Mouse (Mus musculus) frontal cortex, postnatal 14 days (tissue): ENCODE results near the gene Psmb1.
"Not testable (repeated sequence)": the region's sequence is repeated elsewhere in the genome, so short reads cannot be mapped to it uniquely, and the experiment has no call there.

Source experiments
- DNase-seq, 2 experiments: peaks; one replicate each; pipeline ENCODE4 v3.0.0; 2022; ENCODE audit warnings: low spot score in 2 of 2

Gene Psmb1

GRCm38 (mm10) chr17:15499656-15500394 lies at the start of gene Psmb1, which contains the start of gene Tbp:
Gene Psmb1, minus strand, starts transcription at chr17:15499751.
Gene Tbp, plus strand, starts transcription at chr17:15499888.
- peak; percentile 95 for DNase-seq

GRCm38 (mm10) chr17:15546440-15546839 lies 46.9 kb upstream of the Psmb1 start:
- DNase-seq: no peak

- DNase-seq: not testable (repeated sequence)
Measured at GRCm38 (mm10) chr17:15543868-15544267, 44.3 kb upstream of the Psmb1 start.

- DNase-seq: no peak
Measured at GRCm38 (mm10) chr17:15540309-15540708, 40.8 kb upstream of the Psmb1 start.

DNA sequence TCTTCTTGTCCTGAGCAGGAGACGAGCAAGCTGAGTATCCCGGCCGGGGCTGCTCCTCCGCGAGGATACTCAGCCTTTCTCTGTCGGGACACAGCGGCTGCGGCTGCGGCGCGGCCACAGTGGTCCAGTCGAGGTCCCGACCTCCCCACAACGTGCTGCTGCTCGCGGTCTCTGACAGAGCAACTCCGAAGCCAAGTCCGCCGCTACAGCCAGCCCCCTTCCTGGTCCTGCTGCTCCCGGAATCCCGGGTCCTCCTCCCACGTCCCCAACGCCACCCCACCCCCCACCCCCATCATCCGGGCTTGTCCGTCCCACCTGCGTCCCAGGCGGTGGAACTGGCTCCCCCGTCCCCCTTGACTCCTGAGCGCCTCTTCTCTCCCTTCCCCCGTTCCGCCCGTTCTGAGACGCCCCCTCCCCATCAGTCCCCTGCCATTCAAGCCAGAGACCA lies 36.9 kb upstream of the Psmb1 start:
- no peak for DNase-seq

GRCm38 (mm10) chr17:15535943-15536342 lies 36.4 kb upstream of the Psmb1 start:
- no peak for DNase-seq

DNA sequence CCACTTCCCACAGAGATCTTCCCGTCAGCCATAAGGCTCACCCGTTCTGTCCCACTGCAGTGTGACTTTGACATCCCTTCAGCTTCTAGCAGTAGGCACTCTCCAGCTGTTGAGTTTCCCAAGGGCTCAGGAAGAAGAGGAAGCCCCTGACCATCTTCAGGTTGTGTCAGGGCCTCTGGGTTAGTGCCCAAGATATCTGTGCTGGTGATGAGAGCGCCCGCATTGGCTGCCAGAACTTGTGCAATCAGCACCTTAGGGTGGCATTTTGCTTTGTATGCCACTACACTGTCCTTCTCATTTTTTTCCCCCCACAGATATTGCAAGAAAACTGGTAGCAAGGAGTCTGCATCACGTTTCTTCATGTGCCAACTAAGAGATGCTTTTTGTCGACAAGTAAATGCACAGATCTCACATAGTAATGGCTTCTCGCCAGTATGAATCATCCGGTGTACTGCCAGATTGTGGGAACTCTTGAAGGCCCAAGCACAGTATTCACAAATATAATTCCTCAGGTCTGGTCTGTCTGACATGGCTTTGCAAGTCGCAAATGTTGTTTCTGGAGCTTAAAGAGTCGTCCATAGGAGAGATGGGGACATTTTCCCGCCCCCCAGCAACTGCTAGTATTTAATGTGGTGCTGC lies 35.7 kb upstream of the Psmb1 start:
- DNase-seq: no peak

DNA sequence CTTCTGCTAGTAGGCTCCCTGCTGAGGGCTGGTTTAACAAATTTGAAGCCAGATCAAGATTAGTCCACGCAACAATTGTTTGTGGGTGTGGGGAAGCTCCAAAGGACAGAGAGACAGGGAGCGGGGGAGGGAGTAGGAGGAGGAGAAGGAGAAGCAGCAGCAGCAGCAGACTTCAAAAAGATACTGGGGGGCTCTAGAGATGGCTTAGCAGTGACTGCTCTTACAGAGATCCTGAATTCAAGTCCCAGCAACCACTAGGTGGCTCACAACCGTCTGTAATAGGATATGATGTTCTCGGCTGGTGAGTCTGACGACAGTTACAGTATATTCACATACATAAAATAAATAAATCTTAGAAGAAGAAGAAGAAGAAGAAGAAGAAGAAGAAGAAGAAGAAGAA lies 30.6 kb upstream of the Psmb1 start:
- DNase-seq: peak in 1 of 2 experiments; percentile 43

GRCm38 (mm10) chr17:15528887-15529286 lies 29.3 kb upstream of the Psmb1 start:
- DNase-seq: no peak

- no peak for DNase-seq
Measured at GRCm38 (mm10) chr17:15527811-15528136, 28.2 kb upstream of the Psmb1 start.

DNA sequence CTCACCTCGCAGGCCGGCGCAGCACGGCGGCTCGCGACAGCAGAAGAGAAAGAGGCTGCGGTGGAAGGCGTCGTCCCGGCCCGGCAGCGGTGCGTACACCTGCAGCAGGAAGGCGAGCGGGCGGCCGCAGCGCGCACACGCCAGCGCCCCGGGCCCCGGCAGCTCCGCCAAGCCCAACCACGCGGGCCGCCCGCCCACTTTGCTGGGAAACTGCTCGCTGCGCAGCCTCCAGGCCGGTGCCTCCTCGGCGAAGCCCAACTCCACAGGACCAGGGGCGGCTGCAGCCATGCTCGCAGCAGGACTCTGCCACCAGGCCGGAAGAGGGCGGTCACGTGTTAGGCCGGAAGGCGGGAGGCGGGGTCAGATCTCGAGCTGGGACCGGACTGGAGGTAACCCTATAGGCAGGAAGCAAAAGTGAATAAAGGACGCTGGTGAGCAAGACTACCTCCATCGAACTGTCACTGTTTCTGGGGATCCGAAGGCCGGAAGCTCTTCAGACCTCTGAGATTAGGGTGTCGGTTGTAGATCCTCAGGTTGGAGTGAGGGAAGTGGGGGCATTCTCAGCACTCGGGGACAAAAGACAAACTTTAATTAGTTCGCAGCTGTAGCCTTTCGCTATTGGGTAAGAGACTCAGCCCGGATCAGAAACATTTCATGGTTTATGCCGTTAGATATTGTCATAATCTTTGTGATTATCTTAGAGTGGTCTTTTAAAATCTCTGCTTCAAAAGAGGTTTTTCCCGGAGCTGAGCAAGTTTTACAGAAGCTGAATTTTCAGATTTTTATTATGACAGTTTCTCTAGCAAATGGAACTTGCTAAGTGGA lies 27.6 kb upstream of the Psmb1 start, which contains the start of gene Pdcd2:
TSS of gene Pdcd2 (minus strand) at position 316 of the 825 bp plus-strand sequence.
- DNase-seq: peak; percentile 80 to 89

GRCm38 (mm10) chr17:15526304-15526703 lies 26.8 kb upstream of the Psmb1 start:
- no peak for DNase-seq

DNA sequence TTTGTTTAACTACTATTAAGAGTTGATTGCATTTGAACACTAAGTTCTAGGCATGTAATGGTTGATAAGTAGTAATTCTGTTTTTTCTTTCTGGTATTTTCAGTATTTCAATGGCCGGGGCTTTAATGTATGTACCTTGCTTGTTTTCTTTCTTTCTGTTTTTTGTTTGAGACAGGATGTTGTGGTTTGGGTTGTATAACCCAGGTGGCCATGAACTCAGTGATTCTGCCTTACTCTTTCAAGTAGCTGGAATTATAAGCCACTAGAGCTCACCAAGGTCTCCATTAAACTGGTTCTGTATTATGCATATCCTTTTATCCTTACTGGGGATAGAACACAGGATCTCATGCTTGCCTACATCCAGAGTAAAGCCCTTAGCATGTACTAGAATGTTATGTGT lies 19.2 kb upstream of the Psmb1 start:
- no peak for DNase-seq

GRCm38 (mm10) chr17:15518186-15518585 lies 18.6 kb upstream of the Psmb1 start:
- DNase-seq: no peak

DNA sequence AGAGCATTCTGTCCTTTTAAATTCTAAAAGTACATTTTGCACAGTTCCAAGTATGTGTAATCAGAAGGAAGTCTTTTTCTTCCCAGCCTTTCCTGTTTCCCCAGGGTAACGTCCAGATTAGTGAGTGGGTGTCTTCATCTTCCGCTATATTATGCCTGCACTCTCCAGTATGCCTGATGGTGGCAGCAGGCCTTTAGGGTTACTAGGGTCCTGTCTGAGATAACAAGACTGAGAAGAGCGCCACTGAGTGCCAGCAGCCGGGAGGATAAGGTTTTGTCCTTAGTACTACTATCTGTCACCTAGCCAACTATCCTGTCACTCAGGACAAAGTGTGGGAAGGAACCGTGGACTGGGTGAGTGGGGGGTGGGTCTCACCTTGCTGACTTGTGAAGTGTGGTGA lies 18.2 kb upstream of the Psmb1 start:
- DNase-seq: no peak

GRCm38 (mm10) chr17:15510694-15511093 lies 11.1 kb upstream of the Psmb1 start:
- no peak for DNase-seq

DNA sequence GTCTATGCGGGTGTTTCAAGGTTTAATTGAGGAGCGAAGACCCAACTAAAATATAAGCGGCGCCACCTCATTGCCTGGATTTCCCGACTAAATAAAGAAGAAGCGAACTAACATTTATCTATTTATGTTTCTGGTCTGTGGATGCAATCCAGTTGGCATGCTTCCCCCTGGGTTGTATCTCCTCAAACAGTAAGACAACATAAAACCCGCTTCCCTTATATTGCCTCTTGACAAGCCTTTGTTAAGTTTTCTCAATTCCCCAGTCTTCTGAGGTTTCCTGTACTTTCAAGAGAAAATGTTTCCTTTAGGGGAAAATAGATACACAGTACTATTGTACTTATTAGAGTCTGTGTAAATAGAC lies 818 bp downstream of the Psmb1 start:
- no peak for DNase-seq

DNA sequence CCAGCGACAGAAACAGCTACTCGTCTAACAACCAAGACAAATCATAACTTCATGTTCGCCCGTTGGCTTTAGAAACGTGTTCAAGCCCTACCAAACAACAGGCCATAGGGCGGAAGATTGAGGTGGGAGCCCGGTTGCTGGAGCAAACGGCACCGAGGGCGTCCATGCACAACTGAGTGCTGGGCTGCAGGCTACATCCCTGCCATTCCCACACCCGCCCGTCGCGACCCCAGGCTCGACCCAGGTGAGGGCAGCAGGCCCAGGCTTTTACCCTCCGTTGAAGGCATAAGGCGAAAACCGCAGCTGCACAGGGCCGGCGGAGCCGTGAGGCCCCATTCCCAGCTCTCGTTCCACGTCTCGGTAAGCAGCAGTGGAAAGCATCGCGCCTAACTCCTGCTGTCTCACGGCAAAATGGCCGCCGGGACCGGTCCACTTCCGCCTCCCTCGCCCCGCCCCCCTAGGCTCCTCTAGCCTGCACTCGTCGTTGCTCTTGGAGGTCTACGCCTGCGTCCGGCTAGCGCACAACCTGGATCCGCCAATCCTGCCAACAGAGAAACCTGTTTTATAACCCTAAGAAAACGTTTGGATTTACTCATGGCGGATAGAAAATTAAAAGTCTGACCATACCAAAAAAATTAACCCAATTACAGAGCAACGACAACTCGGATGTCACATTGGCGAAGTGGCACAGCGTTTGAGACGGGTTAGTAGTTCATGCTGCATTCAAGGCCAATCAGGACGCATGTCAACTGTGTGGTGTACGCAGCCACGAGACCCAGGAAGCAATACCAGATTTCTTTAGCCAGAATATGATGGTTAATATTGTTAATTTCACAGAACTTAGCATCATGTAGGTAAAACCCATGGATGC lies 1.4 kb downstream of the Psmb1 start:
- peak; percentile 90 to 96 for DNase-seq

DNA sequence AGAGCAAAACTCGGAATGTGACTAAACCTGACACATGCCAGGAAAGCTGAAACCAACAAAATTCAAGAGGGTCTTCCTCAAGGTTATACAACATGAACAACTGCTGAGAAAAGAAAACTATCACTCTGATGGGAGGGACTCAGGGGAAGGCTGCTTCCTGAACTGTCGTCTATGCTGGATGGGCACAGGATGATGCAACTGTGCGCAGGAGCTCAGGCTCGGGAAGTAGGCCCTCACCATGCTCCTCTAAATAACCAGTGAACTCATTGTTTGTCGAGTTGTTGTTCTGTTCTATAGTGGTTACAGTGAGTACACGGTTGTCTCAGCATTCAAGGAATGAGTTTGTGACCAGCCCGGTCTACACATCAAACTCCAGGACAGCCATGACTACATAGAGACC lies 9.0 kb downstream of the Psmb1 start:
- DNase-seq: no peak

DNA sequence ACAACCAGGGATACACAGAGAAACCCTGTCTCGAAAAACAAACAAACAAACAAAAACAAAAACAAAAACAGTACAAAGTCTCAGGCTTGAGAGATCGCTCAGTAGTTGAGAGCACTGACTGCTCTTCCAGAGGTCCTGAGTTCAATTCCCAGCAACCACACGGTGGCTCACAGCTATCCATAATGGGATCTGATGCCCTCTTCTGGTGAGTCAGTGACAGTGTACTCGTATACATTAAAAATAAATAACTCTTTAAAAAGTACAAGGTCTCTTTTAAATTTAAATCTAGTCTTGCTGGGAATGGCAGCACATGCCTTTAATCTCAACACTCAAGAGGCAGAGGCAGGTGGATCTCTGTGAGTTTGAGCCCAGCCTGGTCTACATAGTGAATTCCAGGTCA lies 26.9 kb downstream of the Psmb1 start:
- DNase-seq: no peak

- peak in 1 of 2 experiments; percentile 53 for DNase-seq
Measured at GRCm38 (mm10) chr17:15467669-15468068, 31.9 kb downstream of the Psmb1 start.
